Mouse (Mus musculus) liver, embryonic 16.5 days (tissue): ENCODE measurements around the gene Tenm3. TPM values are rescaled to one million over a fixed set of nuclear protein-coding genes. Genes with fewer than 3 reads are reported as not detected.

Source experiments
- ATAC-seq: fragments of 200-750 bp; cut with Nextera tagmentation; 2 replicates; pipeline ENCODE4 v1.8.0; 2017; ENCODE audit warnings: low read depth, mild to moderate bottlenecking, moderate number of reproducible peaks, moderate library complexity
- H3K27ac ChIP-seq: fragments of 300-500 bp; sonication (generic); 2 replicates; pipeline ENCODE4 v1.5.1; 2014; ENCODE audit warnings: mild to moderate bottlenecking, low read length
- H3K27me3 ChIP-seq: fragments of 300-500 bp; sonication (generic); 2 replicates; pipeline ENCODE4 v1.6.1; 2014; ENCODE audit warnings: low read depth, low read length, mixed read lengths; ENCODE audit not compliant: control insufficient read depth, insufficient read depth
- H3K36me3 ChIP-seq: fragments of 300-500 bp; sonication (generic); 2 replicates; pipeline ENCODE4 v1.6.1; 2014; ENCODE audit warnings: mild to moderate bottlenecking; ENCODE audit not compliant: control insufficient read depth, insufficient read depth
- H3K4me1 ChIP-seq: fragments of 300-500 bp; sonication (generic); 2 replicates; pipeline ENCODE4 v1.6.1; 2014; ENCODE audit warnings: low read depth, low read length, mixed read lengths; ENCODE audit not compliant: control insufficient read depth
- H3K4me2 ChIP-seq: fragments of 300-500 bp; sonication (generic); 2 replicates; pipeline ENCODE4 v1.6.1; 2014; ENCODE audit warnings: low read depth, low read length, mixed read lengths
- H3K4me3 ChIP-seq: fragments of 300-500 bp; sonication (generic); 2 replicates; pipeline ENCODE4 v1.5.1; 2014; ENCODE audit warnings: low read depth, mild to moderate bottlenecking, low read length
- H3K9ac ChIP-seq: fragments of 300-500 bp; sonication (generic); 2 replicates; pipeline ENCODE4 v1.6.1; 2014; ENCODE audit warnings: low read depth, low read length
- H3K9me3 ChIP-seq: fragments of 300-500 bp; sonication (generic); replicated peaks from 2 replicates; pipeline ENCODE4 v1.6.1; 2016; ENCODE audit warnings: low read length; ENCODE audit not compliant: control insufficient read depth
- WGBS: fragments of 180-500 bp; shearing (Covaris S2); extraction: QIAGEN DNeasy Blood & Tissue Kit; methylation state at CpG from one replicate; pipeline ENCODE4 v1.1.7; 2014; ENCODE audit not compliant: insufficient replicate concordance; 5-methylcytosine and 5-hydroxymethylcytosine counted together
- polyA plus RNA-seq: library from polyadenylated mRNA; unstranded; fragments of >200 nt; fragmentation: Nextera tagmentation; extraction: Ambion mirVana; gene quantifications from 2 replicates; pipeline ENCODE4 v1.2.1, GENCODE M21; 2015

The Tenm3 gene
- polyA plus RNA-seq, 1 experiment from 2014 or later = 6.0 TPM

DNA sequence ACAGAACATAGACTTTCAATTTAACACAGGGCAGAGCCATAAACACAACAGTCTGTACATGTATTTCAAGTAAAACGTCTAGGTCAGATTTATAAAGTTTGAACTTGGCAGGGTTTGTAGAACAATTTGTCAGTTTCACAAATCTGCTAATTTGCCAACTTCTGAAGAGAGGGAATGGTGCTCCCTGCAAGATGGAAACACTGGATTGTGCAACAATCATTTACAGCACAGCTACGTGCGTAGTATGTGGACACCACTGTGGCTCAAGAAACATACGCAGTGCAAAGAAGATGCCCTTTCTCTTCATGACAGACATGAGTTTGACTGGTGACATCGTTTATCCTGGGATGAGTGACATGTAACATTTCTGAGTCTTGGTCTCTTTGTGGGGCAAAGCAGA is 24.4 kb downstream of the Tenm3 start:
- ATAC-seq = no peak
- no peak overlapping the region for H3K9ac ChIP-seq
- H3K27ac ChIP-seq = no peak overlapping the region
- no peaks in the 10 kb centered on the region for H3K36me3 ChIP-seq
- no peak overlapping the region for H3K4me3 ChIP-seq
- no peaks in the 10 kb centered on the region for H3K27me3 ChIP-seq
- no peak overlapping the region for H3K4me2 ChIP-seq
- WGBS = 56% methylated on average over 5 of the region's 5 CpGs
- no peaks in the 10 kb centered on the region for H3K9me3 ChIP-seq
- no peaks in the 10 kb centered on the region for H3K4me1 ChIP-seq

DNA sequence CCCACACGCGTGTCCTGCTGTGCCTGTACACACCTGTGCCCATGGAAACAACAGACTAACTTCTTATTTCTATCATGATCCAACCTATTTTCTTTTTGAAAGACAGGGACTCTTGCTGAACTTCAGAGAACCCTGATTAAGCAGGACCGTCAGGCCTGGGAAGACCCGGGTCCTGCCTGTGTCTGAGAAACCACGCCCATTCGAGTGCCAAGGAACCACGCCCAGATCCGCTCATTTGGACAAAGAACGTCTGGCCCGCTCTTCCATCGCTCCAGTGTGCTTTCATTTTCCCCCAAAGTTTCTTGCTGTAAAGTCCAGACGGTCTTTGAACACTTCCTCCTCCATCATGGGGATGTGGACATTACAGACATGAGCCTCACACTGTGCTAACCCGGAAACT is 26.8 kb downstream of the Tenm3 start:
- Histone ChIP-seq H3K36me3 (no peaks in the 10 kb centered on the region), H3K9ac (no peak overlapping the region), H3K27ac (no peak overlapping the region), H3K4me2 (no peak overlapping the region), H3K9me3 (no peaks in the 10 kb centered on the region), H3K27me3 (no peaks in the 10 kb centered on the region), H3K4me3 (no peak overlapping the region), H3K4me1 (no peaks in the 10 kb centered on the region)
- ATAC-seq = no peak
- 51% methylated on average over 13 of the region's 13 CpGs for WGBS

DNA sequence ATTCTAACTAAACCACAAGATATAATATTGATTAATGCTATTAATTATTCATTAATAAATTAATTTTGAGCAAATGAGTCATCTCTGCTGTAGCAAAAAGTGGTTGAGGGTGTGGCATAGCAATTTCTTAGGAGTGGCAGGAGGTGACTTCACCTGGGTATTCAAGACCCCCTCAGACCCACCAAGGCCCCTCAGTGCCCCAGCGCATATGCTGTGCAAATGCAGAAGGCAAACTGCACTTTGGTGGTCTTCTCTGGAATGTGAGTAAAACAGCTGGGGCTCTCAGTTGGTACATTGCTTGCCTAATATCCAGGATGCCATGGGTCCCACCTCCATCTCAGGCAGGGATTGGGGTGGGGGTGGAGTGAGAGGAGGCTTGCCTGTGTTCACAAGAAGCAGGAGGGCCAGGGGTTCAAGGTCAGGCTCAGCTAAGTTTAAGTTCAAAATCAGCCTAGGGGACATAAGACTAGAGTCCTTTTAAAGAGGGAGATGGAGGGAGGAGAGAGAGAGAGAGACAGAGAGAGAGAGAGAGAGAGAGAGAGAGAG is 31.5 kb downstream of the Tenm3 start:
- ATAC-seq = no peak
- no peaks in the 10 kb centered on the region for H3K27me3 ChIP-seq
- no peaks in the 10 kb centered on the region for H3K4me1 ChIP-seq
- WGBS = 83% methylated on average over 1 of the region's 1 CpGs
- no peak overlapping the region for H3K9ac ChIP-seq
- H3K27ac ChIP-seq = no peak overlapping the region
- no peak overlapping the region for H3K4me2 ChIP-seq
- H3K9me3 ChIP-seq = no peaks in the 10 kb centered on the region
- no peak overlapping the region for H3K4me3 ChIP-seq
- H3K36me3 ChIP-seq = no peaks in the 10 kb centered on the region

DNA sequence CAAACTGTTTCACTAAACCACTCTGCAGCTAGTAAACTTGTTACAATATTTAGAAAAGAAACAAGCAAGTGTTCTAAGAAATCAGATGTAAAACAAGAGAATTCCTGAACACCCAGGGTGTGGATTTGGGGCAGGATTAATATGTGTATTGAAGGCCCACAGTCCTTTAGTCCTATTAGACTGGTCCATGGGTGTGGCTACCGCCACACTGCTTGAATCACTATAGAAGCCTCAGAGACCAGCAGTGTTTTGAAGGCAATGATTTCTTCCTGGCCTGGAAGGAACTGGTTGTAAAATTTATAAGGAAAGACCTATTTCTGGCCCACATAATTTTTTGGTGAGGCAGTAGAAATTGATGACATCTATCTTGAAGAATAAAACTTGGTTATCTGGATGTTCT is 33.1 kb downstream of the Tenm3 start:
- H3K27me3 ChIP-seq = no peaks in the 10 kb centered on the region
- no peaks in the 10 kb centered on the region for H3K36me3 ChIP-seq
- no peak overlapping the region for H3K27ac ChIP-seq
- H3K9me3 ChIP-seq = no peaks in the 10 kb centered on the region
- no peak overlapping the region for H3K9ac ChIP-seq
- no peak overlapping the region for H3K4me2 ChIP-seq
- H3K4me3 ChIP-seq = no peak overlapping the region
- H3K4me1 ChIP-seq = no peaks in the 10 kb centered on the region
- WGBS = 50% methylated on average over 1 of the region's 1 CpGs
- ATAC-seq = no peak

DNA sequence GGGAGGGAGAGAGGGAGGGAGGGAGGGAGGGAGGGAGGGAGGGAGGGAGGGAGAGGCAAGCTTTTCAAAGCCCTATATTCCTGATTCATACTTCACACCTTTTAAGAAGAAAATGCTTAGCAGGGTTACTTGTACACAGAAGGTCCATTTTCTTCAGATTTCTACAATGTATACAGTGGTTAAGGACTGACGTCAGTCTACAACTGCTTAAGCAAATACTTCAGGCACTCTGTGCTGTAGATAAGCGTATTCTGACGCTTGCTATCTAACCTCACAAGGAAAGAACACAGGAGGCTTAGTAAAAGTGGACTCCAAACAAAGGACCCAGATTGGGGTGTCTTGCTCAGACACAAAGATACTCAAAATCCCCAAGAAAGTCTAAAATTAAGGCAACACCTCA is 34.6 kb downstream of the Tenm3 start:
- H3K9ac ChIP-seq = no peak overlapping the region
- no peaks in the 10 kb centered on the region for H3K36me3 ChIP-seq
- no peak overlapping the region for H3K4me3 ChIP-seq
- WGBS = 43% methylated on average over 3 of the region's 3 CpGs
- no peaks in the 10 kb centered on the region for H3K27me3 ChIP-seq
- no peak overlapping the region for H3K27ac ChIP-seq
- no peak for ATAC-seq
- no peaks in the 10 kb centered on the region for H3K4me1 ChIP-seq
- H3K4me2 ChIP-seq = no peak overlapping the region
- H3K9me3 ChIP-seq = no peaks in the 10 kb centered on the region

- Histone ChIP-seq H3K27me3 (no peaks in the 10 kb centered on the region), H3K9ac (no peak overlapping the region), H3K4me2 (no peak overlapping the region), H3K36me3 (no peaks in the 10 kb centered on the region), H3K4me3 (no peak overlapping the region), H3K4me1 (no peaks in the 10 kb centered on the region), H3K9me3 (no peaks in the 10 kb centered on the region), H3K27ac (no peak overlapping the region)
- ATAC-seq = no peak
- 64% methylated on average over 8 of the region's 8 CpGs for WGBS
Measured at GRCm38 (mm10) chr8:48803070-48803469, 40.7 kb downstream of the Tenm3 start.

DNA sequence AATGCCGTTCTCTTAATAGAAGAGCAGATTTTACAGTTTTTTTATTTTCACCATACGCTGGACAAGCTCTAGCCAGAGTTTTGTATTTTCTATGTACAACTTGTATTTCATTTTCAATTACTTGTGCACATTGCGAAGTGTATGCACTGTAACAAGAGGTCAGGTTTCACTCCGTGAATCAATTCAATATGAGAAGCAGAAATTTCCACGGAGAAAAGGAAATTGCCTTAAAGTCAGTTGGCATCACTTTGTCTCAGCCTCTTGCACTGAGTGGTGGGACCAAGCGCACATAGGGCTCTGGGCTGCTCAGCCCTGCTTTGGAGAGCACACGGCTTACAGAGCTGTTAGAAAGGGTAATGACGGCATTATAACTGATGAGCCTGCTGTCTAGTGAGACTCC is 41.5 kb downstream of the Tenm3 start:
- Histone ChIP-seq H3K36me3 (no peaks in the 10 kb centered on the region), H3K27ac (no peak overlapping the region), H3K27me3 (no peaks in the 10 kb centered on the region), H3K4me2 (no peak overlapping the region), H3K4me1 (no peaks in the 10 kb centered on the region), H3K9ac (no peak overlapping the region), H3K9me3 (no peaks in the 10 kb centered on the region), H3K4me3 (no peak overlapping the region)
- WGBS = 72% methylated on average over 8 of the region's 8 CpGs
- no peak for ATAC-seq

DNA sequence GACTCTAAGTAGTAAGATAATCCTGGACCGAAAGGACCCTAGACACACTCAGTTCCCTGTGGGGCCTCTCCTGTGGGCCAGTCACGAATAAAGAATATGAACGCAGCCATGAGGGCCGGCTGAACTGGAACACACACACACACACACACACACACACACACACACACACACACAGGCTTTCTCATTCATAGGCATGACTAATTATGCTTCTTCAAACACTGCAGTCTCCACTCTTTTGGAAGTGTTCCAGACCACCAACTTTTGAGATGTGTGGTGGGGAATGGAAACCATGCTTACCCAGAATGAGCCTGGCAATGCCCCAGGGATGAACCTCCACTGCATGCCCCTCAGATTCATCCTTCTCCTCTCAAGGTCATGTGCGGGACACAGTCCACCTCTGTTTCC is 45.8 kb downstream of the Tenm3 start:
- WGBS = 61% methylated on average over 5 of the region's 5 CpGs
- H3K27me3 ChIP-seq = no peaks in the 10 kb centered on the region
- ATAC-seq = no peak

DNA sequence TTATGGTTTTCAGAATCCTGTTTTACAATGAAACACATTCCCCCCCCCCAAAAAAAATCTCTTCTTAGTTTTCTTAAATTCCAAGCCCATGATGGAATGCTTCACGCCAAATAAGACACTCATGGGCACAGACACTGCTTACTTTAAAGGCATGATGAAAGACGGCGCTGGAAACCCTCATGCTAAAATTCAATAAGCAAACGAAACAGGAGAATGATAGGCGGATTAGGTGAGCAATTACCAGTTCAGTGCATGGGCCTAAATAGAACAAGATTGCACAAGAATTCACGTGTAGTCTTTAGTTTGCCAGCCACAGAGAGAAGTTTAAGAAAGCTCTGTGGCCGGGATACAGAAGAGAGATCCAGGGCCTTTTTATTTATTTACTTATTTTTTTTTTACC is 49.5 kb downstream of the Tenm3 start:
- Histone ChIP-seq H3K27ac (no peak overlapping the region), H3K4me2 (no peak overlapping the region), H3K4me3 (no peak overlapping the region), H3K36me3 (no peaks in the 10 kb centered on the region), H3K9me3 (no peaks in the 10 kb centered on the region), H3K9ac (no peak overlapping the region), H3K4me1 (no peaks in the 10 kb centered on the region), H3K27me3 (no peaks in the 10 kb centered on the region)
- WGBS = 51% methylated on average over 7 of the region's 7 CpGs
- peak; percentile 43; the same call in 1 of the 2 replicates for ATAC-seq

More for the DNA sequence above, 45.8 kb downstream of the Tenm3 start:
- Histone ChIP-seq H3K9ac (no peak overlapping the region), H3K9me3 (no peaks in the 10 kb centered on the region), H3K36me3 (no peaks in the 10 kb centered on the region), H3K4me2 (no peak overlapping the region), H3K27ac (no peak overlapping the region), H3K4me1 (no peaks in the 10 kb centered on the region), H3K4me3 (no peak overlapping the region)
